Mouse (Mus musculus): Measurements from ENCODE around the gene Fez2.

DNA sequence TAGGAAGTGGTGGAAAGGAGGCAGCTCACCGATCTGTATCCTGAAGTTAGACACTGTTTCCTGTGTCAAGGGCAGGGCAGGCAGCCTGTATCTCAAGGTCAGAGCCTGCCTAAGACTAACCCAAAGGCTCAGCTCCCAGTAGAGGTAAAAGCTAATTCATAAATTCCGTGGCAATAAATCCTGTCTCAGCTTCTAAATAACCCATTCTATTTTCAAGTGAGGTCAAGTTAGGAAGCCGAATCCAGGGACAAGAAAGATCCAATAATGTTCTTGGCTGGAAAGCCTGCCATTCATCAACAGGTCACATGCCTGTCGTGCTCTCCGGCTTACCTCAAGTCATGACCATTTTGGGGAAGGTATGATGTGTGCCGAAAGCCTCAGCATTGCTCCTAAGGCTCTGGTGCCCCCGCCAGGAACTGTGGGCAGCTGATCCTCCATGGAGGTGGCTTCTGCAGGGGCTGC, 33.4 kb upstream of the Fez2 start:
- peak; percentile 7; the same call in 1 of the 2 replicates for TF ChIP-seq CTCF (IDR thresholded peaks at IDR 0.05; ENCODE audit: borderline replicate concordance, insufficient read depth, low read length)
- TF ChIP-seq POLR2A (IDR thresholded peaks at IDR 0.05; ENCODE audit: low read depth, low read length): no peak
